Mouse (Mus musculus): ENCODE data around the gene Capn13. TPM values are rescaled to one million over a fixed set of nuclear protein-coding genes. Genes with fewer than 3 reads are reported as not detected.

The Capn13 gene
- not detected in 2 replicates for polyA plus RNA-seq (2012; rRNA removed)

- Histone ChIP-seq H3K27ac (ENCODE audit: insufficient read depth, low read length) (no peak within 1 kb of the TSS), H3K4me1 (ENCODE audit: control insufficient read depth, insufficient read depth, low read length) (no peaks in the 10 kb centered on the region), H3K4me3 (ENCODE audit: insufficient read depth, low read length) (no peak within 1 kb of the TSS)
- TF ChIP-seq CTCF (IDR thresholded peaks at IDR 0.05; ENCODE audit: extremely low read depth, insufficient read depth, low read length) = no peak
- TF ChIP-seq POLR2A (IDR thresholded peaks at IDR 0.05; ENCODE audit: extremely low read depth, insufficient read depth, low read length) = no peak
Observed at GRCm38 (mm10) chr17:73400862-73401261, at the start of gene Capn13. Gene Capn13 (minus strand): TSS chr17:73400866.

DNA sequence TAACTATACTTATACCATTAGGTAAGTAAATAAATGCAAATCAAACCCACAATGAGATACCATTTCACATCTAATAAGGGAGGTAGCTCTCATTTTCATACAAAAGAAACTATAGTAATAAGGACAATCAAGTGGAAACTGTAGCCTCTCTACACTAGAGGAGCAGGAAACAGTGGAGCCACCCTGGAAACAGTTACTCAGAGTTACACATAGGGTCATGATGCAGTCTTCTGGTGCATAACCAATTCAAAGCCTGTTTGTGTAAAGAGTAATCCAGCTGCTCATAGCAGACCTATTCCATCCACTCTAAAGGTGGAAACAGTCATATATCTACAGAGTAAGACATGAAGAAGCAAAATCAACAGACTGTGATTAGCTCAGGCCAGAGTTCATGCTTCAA, 48.4 kb upstream of the Capn13 start:
- TF ChIP-seq POLR2A (IDR thresholded peaks at IDR 0.05; ENCODE audit: extremely low read depth, insufficient read depth, low read length) = no peak
- TF ChIP-seq CTCF (IDR thresholded peaks at IDR 0.05; ENCODE audit: extremely low read depth, insufficient read depth, low read length) = no peak
- no peaks in the 10 kb centered on the region for H3K4me1 ChIP-seq (ENCODE audit: control insufficient read depth, insufficient read depth, low read length)
- H3K4me3 ChIP-seq (ENCODE audit: insufficient read depth, low read length) = no peak overlapping the region
- no peak overlapping the region for H3K27ac ChIP-seq (ENCODE audit: insufficient read depth, low read length)

GRCm38 (mm10) chr17:73440798-73441197, 40.1 kb upstream of the Capn13 start:
- no peak overlapping the region for H3K4me3 ChIP-seq (ENCODE audit: insufficient read depth, low read length)
- H3K27ac ChIP-seq (ENCODE audit: insufficient read depth, low read length) = no peak overlapping the region
- H3K4me1 ChIP-seq (ENCODE audit: control insufficient read depth, insufficient read depth, low read length) = no peaks in the 10 kb centered on the region
- TF ChIP-seq POLR2A (IDR thresholded peaks at IDR 0.05; ENCODE audit: extremely low read depth, insufficient read depth, low read length) (no peak), CTCF (IDR thresholded peaks at IDR 0.05; ENCODE audit: extremely low read depth, insufficient read depth, low read length) (no peak)

GRCm38 (mm10) chr17:73432564-73433006, 31.9 kb upstream of the Capn13 start:
- TF ChIP-seq CTCF (IDR thresholded peaks at IDR 0.05; ENCODE audit: extremely low read depth, insufficient read depth, low read length) (no peak), POLR2A (IDR thresholded peaks at IDR 0.05; ENCODE audit: extremely low read depth, insufficient read depth, low read length) (no peak)
- H3K27ac ChIP-seq (ENCODE audit: insufficient read depth, low read length) = no peak overlapping the region
- H3K4me3 ChIP-seq (ENCODE audit: insufficient read depth, low read length) = no peak overlapping the region
- no peaks in the 10 kb centered on the region for H3K4me1 ChIP-seq (ENCODE audit: control insufficient read depth, insufficient read depth, low read length)

GRCm38 (mm10) chr17:73432058-73432457, 31.4 kb upstream of the Capn13 start:
- TF ChIP-seq CTCF (IDR thresholded peaks at IDR 0.05; ENCODE audit: extremely low read depth, insufficient read depth, low read length) (no peak), POLR2A (IDR thresholded peaks at IDR 0.05; ENCODE audit: extremely low read depth, insufficient read depth, low read length) (no peak)
- H3K27ac ChIP-seq (ENCODE audit: insufficient read depth, low read length) = no peak overlapping the region
- H3K4me1 ChIP-seq (ENCODE audit: control insufficient read depth, insufficient read depth, low read length) = no peaks in the 10 kb centered on the region
- no peak overlapping the region for H3K4me3 ChIP-seq (ENCODE audit: insufficient read depth, low read length)

DNA sequence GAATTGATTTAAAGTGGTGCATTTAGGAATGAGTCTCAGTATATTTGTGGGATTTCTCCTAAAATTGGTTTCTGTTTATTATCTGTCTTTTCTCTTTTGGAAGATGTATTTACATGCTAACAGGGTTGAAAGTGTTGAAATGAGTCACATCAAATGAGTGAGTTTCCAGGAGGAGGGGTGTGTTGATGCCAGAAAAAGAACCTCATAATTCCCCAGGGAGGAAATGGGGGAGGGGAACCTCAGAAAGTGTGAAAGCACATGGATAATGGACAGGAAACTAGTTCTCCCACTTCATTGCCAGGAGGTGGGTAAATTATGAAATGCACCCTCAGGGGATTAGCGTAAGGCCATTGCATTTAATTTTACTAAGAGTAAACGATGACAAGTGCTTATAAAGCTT, 16.7 kb upstream of the Capn13 start:
- TF ChIP-seq CTCF (IDR thresholded peaks at IDR 0.05; ENCODE audit: extremely low read depth, insufficient read depth, low read length) = no peak
- TF ChIP-seq POLR2A (IDR thresholded peaks at IDR 0.05; ENCODE audit: extremely low read depth, insufficient read depth, low read length) = no peak
- no peaks in the 10 kb centered on the region; the same call in 1 of the 2 replicates for H3K4me1 ChIP-seq (ENCODE audit: control insufficient read depth, insufficient read depth, low read length)
- H3K4me3 ChIP-seq (ENCODE audit: insufficient read depth, low read length) = no peak overlapping the region
- H3K27ac ChIP-seq (ENCODE audit: insufficient read depth, low read length) = no peak overlapping the region

GRCm38 (mm10) chr17:73416181-73416795, 15.6 kb upstream of the Capn13 start:
- H3K27ac ChIP-seq (ENCODE audit: insufficient read depth, low read length) = no peak overlapping the region
- TF ChIP-seq CTCF (IDR thresholded peaks at IDR 0.05; ENCODE audit: extremely low read depth, insufficient read depth, low read length) = no peak
- no peak for TF ChIP-seq POLR2A (IDR thresholded peaks at IDR 0.05; ENCODE audit: extremely low read depth, insufficient read depth, low read length)
- H3K4me3 ChIP-seq (ENCODE audit: insufficient read depth, low read length) = no peak overlapping the region
- H3K4me1 ChIP-seq (ENCODE audit: control insufficient read depth, insufficient read depth, low read length) = peaks cover 2% of the 10 kb centered on the region

DNA sequence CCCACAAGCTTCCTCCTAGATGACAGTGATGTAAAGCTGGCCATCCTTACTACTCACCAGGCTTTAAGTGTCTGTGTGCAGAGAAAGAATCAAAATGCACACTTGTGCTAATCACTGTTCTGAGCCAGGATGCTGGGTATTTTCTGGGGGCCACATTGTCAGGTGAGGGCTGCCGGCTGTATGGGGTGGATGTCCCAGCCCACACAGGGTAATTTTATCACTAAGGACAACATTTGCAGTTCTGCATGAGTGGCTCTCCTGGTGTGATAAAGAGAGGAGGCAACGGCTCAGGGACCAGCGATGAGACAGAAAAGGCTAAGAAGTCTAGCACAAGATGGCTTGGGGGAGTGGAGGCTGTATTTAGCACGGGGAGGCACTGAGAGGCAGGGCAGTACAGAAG, 11.2 kb upstream of the Capn13 start:
- peaks cover 2% of the 10 kb centered on the region; the same call in 1 of the 2 replicates for H3K4me1 ChIP-seq (ENCODE audit: control insufficient read depth, insufficient read depth, low read length)
- no peak overlapping the region for H3K4me3 ChIP-seq (ENCODE audit: insufficient read depth, low read length)
- H3K27ac ChIP-seq (ENCODE audit: insufficient read depth, low read length) = no peak overlapping the region
- TF ChIP-seq CTCF (IDR thresholded peaks at IDR 0.05; ENCODE audit: extremely low read depth, insufficient read depth, low read length) = no peak
- no peak for TF ChIP-seq POLR2A (IDR thresholded peaks at IDR 0.05; ENCODE audit: extremely low read depth, insufficient read depth, low read length)

GRCm38 (mm10) chr17:73401272-73401671, 606 bp upstream of the Capn13 start:
- H3K4me1 ChIP-seq (ENCODE audit: control insufficient read depth, insufficient read depth, low read length) = no peaks in the 10 kb centered on the region
- no peak overlapping the region for H3K27ac ChIP-seq (ENCODE audit: insufficient read depth, low read length)
- H3K4me3 ChIP-seq (ENCODE audit: insufficient read depth, low read length) = no peak overlapping the region
- TF ChIP-seq CTCF (IDR thresholded peaks at IDR 0.05; ENCODE audit: extremely low read depth, insufficient read depth, low read length) (no peak), POLR2A (IDR thresholded peaks at IDR 0.05; ENCODE audit: extremely low read depth, insufficient read depth, low read length) (no peak)

- TF ChIP-seq POLR2A (IDR thresholded peaks at IDR 0.05; ENCODE audit: extremely low read depth, insufficient read depth, low read length) = no peak
- no peak overlapping the region for H3K27ac ChIP-seq (ENCODE audit: insufficient read depth, low read length)
- H3K4me1 ChIP-seq (ENCODE audit: control insufficient read depth, insufficient read depth, low read length) = no peaks in the 10 kb centered on the region
- H3K4me3 ChIP-seq (ENCODE audit: insufficient read depth, low read length) = no peak overlapping the region
Observed at GRCm38 (mm10) chr17:73399136-73399535, 1.5 kb downstream of the Capn13 start.

All from cortical plate, adult 2 months (tissue).